Mouse (Mus musculus) small intestine, adult 2 months (tissue): Measurements from ENCODE around the gene Spocd1.

Experiments used
- CTCF ChIP-seq: fragments of 200-500 bp; IDR thresholded peaks from 2 replicates; pipeline ENCODE4 v1.5.1; 2012; ENCODE audit warnings: low read depth, mild to moderate bottlenecking, control low read depth, inconsistent platforms, low read length, moderate library complexity, mixed read lengths; ENCODE audit not compliant: insufficient replicate concordance, insufficient read length; ENCODE audit errors: extremely low read depth
- POLR2A ChIP-seq: fragments of 200-500 bp; IDR thresholded peaks from 2 replicates; pipeline ENCODE4 v1.6.1; 2012; ENCODE audit warnings: low read depth, mild to moderate bottlenecking, control low read depth, inconsistent platforms, low read length, moderate library complexity

DNA sequence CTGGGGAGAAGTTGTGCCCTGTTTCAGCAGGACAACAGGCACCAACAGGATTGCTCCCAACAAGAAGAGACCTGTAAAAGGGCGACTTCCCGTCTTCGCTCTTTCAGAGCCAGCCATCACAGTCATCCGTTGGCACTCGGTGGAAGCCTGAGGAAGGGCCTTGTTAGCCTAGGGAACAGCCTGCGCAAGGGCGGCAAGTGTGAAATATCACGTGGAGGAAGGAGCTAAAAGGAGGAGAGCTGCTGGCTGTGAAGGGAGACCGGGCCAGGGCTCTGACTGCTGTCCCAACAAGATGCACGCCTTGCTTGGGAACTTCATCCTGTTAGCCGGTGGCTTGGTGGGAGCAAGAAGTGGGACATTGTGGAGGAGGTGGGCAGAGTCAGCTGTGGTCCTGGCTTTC lies 69.1 kb downstream of the Spocd1 start:
- TF ChIP-seq POLR2A (no peak), CTCF (no peak)
